Mouse (Mus musculus) MEL-GATA-1-ER (cell line): ENCODE measurements around the gene Dnm1.

Experiments
- DNase-seq: peaks from one replicate; pipeline ENCODE4 v3.0.0-alpha.2; 2012; ENCODE audit warnings: low read depth; ENCODE audit errors: extremely low read depth

Gene Dnm1

GRCm38 (mm10) chr2:32353007-32353542 lies at the start of gene Dnm1:
Gene Dnm1 (minus strand): TSS chr2:32353338.
- DNase-seq = peak; percentile 57

GRCm38 (mm10) chr2:32396695-32397094 lies 43.6 kb upstream of the Dnm1 start:
- no peak for DNase-seq

- peak; percentile 93 for DNase-seq
These were observed 42.9 kb upstream of the Dnm1 start for GRCm38 (mm10) chr2:32395946-32396621.

GRCm38 (mm10) chr2:32395484-32395945 lies 42.4 kb upstream of the Dnm1 start, which contains the start of gene Ptges2:
Gene Ptges2 (plus strand): TSS chr2:32395896.
- peak; percentile 73 for DNase-seq

GRCm38 (mm10) chr2:32394973-32395372 lies 41.8 kb upstream of the Dnm1 start:
- peak; percentile 56 for DNase-seq

- no peak for DNase-seq
These were observed 38.9 kb upstream of the Dnm1 start for GRCm38 (mm10) chr2:32392063-32392462.

GRCm38 (mm10) chr2:32390871-32391270 lies 37.7 kb upstream of the Dnm1 start:
- DNase-seq = no peak

- DNase-seq = no peak
These were observed 36.0 kb upstream of the Dnm1 start for GRCm38 (mm10) chr2:32389157-32389556.

- DNase-seq = no peak
These were observed 34.8 kb upstream of the Dnm1 start, which contains the start of gene Lcn2 for GRCm38 (mm10) chr2:32387706-32388490. Gene Lcn2 (minus strand): TSS chr2:32388252.

GRCm38 (mm10) chr2:32382689-32383088 lies 29.6 kb upstream of the Dnm1 start:
- no peak for DNase-seq

- DNase-seq = peak; percentile 66
These were observed 28.7 kb upstream of the Dnm1 start, which contains the start of gene 1110008P14Rik for GRCm38 (mm10) chr2:32381775-32382223. Gene 1110008P14Rik (minus strand): TSS chr2:32381938.

GRCm38 (mm10) chr2:32381141-32381774 lies 28.1 kb upstream of the Dnm1 start:
- no peak for DNase-seq

- DNase-seq = no peak
These were observed 26.9 kb upstream of the Dnm1 start for GRCm38 (mm10) chr2:32380001-32380500.

- DNase-seq = no peak
These were observed 23.8 kb upstream of the Dnm1 start for GRCm38 (mm10) chr2:32376963-32377362.

- no peak for DNase-seq
These were observed 22.3 kb upstream of the Dnm1 start for GRCm38 (mm10) chr2:32375317-32375940.

GRCm38 (mm10) chr2:32374191-32374590 lies 21.1 kb upstream of the Dnm1 start:
- DNase-seq = no peak

GRCm38 (mm10) chr2:32367315-32367714 lies 14.2 kb upstream of the Dnm1 start:
- no peak for DNase-seq

GRCm38 (mm10) chr2:32364121-32364520 lies 11.0 kb upstream of the Dnm1 start:
- DNase-seq = no peak

- DNase-seq = peak; percentile 59
These were observed 10.4 kb upstream of the Dnm1 start for GRCm38 (mm10) chr2:32363376-32364106.

GRCm38 (mm10) chr2:32362817-32363340 lies 9.7 kb upstream of the Dnm1 start:
- peak; percentile 66 for DNase-seq
